Mouse (Mus musculus) layer of hippocampus, adult 9-10 months (tissue): ENCODE measurements around the gene Fezf2.

Experiments used
- DNase-seq: peaks from one replicate; pipeline ENCODE4 v3.0.0; 2022; ENCODE audit warnings: low spot score

Gene Fezf2

GRCm38 (mm10) chr14:12348089-12348488 lies at the start of gene Fezf2:
TSS of gene Fezf2 (minus strand) at chr14:12348189.
- DNase-seq: no peak

- DNase-seq: no peak
Measured at GRCm38 (mm10) chr14:12397561-12397960, 49.6 kb upstream of the Fezf2 start.

- no peak for DNase-seq
Measured at GRCm38 (mm10) chr14:12394318-12394717, 46.3 kb upstream of the Fezf2 start.

GRCm38 (mm10) chr14:12393271-12393861 lies 45.4 kb upstream of the Fezf2 start:
- peak; percentile 49 for DNase-seq

GRCm38 (mm10) chr14:12391167-12391566 lies 43.2 kb upstream of the Fezf2 start:
- no peak for DNase-seq

DNA sequence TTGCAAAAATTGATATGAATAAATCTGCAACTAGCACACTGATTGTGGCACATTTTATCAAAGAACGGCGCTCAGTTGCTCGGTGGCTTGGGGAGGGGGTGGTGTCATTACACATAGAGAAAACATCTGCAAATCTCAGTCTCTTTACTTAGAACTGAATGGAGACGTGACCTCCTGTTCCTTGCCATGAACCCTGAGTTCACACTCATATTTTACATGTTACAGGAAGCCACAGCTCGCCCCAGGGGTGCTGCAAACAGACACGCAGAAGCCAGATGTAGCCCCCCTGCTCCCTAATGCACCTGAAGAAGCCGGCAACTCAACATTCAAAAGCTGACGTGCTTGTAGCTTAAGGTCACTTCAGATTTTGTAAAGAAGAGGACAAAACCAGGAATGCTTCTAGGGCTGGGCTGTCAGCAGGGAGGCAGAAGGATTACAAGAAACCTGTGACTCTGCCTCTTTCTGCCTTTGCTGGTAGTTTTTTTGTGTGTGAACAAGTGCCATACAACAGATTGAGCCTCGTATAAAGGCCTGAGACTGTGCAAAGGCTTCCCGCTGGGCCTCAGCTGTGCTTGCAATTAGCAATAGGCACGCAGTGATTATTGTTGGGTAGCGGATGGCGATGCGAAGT lies 40.9 kb upstream of the Fezf2 start:
- no peak for DNase-seq

DNA sequence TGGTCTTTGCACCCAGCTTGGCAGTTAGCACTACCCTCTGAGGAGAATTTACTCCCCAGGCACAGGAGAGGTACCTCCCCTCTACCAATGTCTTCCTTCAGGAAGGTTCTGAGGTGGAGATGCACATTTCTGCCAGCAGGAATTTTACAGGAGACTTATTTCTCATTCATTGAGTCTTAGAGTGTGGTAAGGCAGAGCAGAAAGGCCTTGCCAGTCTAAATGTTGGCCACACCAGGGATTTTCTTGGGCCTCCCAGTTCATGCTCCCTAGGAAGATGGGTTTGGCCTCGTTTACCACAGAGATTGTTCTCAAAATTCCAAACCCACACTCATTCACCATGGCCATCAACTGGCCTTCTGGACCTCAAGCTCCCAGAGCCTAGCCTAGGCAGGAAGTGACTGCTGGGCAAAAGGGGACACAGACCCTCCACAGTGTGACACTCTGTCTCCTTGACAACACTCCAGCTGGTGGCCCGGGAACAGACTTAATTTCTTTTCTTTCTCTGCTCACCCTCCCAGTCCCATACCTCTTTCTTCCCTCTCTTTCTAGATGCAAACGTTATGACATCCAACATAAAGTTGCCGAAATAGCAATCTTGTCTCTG lies 40.3 kb upstream of the Fezf2 start:
- no peak for DNase-seq

- no peak for DNase-seq
Measured at GRCm38 (mm10) chr14:12387176-12387575, 39.2 kb upstream of the Fezf2 start.

DNA sequence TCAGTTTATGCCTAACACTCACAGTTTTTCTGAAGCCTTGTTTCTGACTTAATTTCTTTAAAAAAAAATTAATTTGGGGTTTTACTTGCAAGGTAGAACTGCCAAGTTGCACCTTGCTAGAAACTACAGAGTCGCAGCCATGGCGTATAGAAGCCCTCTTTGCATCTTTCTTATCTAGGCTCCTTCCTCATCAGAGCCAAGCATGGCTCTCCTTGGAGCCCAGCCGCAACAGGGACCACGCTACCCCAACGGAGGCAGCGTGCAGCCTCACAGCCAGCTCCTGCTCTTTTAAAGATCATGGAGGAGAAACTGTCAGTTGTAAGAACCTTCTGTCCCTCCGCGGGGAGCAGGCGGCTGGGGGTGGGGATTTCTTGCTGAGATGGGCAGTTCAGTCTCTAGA lies 29.9 kb upstream of the Fezf2 start:
- no peak for DNase-seq

GRCm38 (mm10) chr14:12377289-12377688 lies 29.3 kb upstream of the Fezf2 start:
- no peak for DNase-seq

GRCm38 (mm10) chr14:12375451-12375850 lies 27.5 kb upstream of the Fezf2 start:
- DNase-seq: no peak

DNA sequence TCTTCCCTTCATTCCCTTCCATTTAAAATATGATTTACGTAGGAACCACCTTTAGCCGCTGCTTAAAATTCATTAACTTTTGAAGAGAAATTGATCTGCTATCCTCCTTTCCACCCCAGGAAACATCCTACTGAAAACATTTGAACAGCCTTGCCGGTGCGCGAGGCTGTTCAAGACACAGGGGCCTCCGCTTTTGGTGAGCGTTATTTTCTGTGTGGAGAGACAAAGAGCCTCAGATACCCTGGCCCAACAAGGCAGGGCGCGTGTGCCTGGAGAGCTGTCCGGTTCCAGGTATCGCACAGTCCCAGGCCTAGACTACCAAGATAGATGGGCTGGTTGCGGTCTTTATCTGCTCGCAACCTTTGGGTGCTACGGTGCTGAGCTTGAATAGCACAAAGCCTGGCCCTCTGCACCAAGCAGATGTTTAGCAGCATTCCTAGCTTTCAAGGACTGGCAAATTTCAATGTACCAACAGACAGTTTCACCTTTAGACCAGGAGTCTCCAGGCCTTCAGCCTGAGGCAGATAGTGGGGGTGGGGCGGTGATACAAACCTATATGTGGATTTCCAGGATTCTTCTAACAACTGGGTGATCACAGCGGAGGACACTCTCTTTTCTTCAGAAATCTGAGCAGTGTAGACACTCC lies 2.4 kb upstream of the Fezf2 start:
- DNase-seq: no peak

DNA sequence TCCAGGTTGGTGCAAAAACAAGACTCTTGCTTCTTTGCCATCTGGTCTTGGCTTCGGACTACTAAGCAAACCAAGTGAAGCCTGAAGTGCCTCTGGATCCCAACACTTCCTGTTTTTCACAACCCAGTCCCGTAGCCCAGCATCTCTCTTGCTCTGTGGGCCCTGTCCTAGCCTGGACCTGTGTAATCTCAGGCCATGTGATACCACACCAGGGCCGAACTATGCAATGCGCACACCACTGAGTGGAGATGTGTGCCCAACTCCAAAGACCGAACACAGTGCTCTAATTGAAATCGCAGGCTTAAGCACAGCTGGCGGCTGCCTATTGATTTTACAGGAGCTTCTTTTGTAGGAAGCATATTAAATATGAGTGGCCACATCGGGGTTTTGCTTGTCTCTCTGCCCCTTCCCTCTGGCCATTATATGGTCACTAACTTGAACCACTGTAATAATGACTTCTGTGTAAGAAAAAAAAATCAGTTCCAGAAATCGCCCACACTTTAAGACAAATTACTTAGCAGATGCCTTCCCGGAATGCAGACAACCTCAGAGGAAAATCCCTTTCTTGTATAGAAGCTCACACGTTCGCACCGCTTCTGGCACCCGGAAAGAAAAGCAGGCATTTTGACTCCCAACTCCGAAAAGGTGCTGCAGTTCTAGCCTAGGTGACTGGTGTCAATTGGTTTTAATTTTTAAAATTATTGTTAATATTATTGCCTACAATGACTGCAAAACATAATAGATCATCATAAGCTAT lies 1.5 kb upstream of the Fezf2 start:
- DNase-seq: no peak

GRCm38 (mm10) chr14:12346865-12347600 lies 956 bp downstream of the Fezf2 start:
- no peak for DNase-seq

GRCm38 (mm10) chr14:12346011-12346864 lies 1.8 kb downstream of the Fezf2 start:
- no peak for DNase-seq

DNA sequence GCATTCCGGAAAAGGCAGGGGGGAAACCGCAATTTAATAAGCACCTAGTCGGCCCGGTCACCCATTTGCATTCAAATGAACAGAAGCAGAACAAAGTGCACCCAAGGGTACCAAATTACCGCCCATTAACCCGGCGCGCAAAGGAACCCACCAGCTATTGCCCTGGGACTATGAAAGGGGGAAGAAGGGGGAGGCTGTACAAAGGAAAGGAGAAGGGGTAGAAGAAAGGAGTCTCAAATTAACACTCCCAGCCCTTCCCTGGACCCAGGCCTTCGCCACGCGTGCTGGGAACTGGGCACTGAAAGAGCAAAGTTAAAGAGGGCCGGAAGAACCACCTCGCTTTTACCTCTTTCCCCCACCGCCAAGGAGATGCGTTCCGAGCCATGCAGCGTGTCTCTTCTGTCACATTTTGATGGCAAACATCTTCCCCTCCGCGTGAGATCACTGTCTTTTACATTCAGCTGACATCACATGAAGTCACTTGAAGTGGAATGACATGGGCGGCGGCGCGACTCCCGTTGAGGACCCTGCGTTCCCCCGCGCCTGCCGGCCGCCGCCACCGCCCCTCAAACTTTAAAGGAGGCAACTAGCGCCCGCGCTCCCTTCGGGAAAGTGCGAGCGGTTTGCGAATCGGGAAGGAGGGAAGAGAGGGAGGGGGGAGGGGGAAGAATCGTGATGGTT lies 2.6 kb downstream of the Fezf2 start:
- DNase-seq: no peak

GRCm38 (mm10) chr14:12344746-12345240 lies 3.2 kb downstream of the Fezf2 start:
- DNase-seq: no peak

DNA sequence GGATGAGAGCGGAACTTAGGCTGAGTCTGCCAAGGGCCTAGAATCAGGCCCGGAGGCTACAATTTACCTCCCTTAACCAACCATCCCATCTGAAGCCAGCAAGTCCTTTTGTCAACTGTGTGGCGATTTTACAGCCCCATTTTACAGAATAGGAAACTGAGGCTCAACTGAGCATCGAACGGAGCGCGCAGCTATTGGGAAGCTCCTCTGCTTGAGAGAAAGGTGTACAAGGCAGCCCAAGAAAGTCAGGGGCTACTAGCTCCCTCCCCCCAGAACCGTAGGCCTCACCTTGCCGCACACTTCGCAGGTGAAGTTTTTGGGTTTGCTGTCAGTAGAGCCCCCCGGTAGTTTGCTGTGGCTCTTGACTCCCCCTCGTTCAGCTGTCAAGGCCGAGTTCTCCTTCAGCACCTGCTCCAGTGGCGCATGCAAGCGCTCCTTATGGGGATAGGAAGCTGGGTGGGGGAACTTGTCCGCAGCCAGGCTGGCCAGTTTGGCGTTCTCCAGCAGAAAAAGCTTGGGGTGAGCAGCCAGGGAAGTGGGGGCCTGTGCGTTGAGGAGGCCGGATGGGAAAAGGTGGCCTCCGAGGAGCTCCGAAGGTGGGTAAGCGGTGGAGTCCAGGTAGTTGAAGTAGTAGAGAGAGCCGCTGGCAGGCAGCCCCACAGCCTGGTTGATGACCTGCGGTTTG lies 3.8 kb downstream of the Fezf2 start:
- no peak for DNase-seq

- DNase-seq: no peak
Measured at GRCm38 (mm10) chr14:12343451-12343941, 4.5 kb downstream of the Fezf2 start.
